Mouse (Mus musculus): Measurements from ENCODE around the gene Nrtn.

Nrtn gene

DNA sequence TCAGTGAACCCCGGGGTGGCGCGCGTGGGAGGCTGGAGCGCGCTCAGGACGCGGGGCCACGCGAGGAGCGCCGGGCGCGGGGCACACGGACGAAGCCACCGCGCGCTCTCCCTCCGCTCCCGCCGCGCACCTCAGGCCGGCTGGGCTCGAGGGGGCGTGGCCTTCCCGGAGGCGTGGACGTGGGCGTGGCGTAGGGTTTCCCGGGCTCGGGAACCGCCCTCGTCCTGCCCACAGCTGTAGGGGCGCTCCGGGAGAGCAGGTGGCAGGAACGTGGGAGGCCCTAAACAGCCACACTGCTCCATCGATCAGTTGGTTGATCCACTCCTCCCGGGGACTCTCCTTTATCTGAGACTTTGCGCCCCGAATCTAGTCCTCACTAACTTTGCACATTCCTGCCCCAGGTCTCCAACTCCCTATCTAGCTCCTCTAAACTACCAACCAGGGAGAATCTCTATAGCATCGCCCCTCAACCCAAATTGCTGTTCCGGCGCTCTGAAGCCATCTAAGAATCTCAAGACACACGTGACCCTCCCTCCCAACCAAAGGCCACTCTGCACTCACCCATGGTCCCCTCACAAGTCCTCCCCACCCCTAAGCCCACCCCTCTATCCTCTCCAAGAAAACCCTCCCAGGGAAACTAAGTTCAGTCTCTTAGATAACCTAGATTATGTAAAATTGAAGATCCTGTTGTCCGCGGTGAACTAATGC, at the start of gene Nrtn:
TSS of gene Nrtn (minus strand) at position 115 of the 708 bp plus-strand sequence.
- in situ Hi-C loops (cut with MboI) = no loop called here

DNA sequence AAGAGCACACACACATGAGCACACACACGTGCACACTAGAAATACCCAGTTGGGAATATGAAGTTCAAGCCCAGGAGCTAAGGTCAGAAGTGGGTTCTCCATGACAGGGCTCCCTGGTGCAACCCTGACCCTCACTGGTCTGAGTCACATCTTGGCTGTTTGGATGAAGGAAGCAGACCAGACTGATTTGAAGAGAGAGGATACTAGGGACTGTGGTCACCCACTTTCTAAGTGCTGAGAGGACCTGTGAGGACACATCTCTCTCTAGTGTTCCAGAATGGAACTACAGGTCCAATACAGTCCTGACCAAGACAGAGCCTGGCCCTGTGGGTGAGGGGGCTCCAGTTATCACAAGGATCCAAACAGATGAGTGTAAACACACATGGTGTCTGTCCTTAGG, 48.5 kb upstream of the Nrtn start:
- in situ Hi-C loops (cut with MboI) = no loop called here

DNA sequence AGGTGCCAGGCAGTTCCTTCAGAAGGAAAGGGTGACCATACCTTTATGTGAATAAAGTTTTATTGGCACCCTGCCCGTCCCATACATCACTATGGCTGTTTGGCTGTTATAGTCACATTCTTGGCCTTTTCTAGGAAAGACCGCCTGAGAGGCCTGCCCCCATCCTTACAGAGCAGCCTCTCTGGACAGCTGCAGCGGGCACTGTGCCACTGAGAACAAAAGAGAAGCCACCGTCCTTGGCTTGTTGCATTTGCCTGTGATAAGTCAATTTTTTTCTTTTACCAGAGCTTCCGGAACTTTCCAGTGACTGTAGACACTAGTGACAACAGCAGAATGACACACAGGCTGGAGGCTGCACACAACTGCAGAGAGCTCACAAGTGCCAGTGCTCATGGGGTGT, 47.6 kb upstream of the Nrtn start:
- in situ Hi-C loops (cut with MboI) = no loop called here

DNA sequence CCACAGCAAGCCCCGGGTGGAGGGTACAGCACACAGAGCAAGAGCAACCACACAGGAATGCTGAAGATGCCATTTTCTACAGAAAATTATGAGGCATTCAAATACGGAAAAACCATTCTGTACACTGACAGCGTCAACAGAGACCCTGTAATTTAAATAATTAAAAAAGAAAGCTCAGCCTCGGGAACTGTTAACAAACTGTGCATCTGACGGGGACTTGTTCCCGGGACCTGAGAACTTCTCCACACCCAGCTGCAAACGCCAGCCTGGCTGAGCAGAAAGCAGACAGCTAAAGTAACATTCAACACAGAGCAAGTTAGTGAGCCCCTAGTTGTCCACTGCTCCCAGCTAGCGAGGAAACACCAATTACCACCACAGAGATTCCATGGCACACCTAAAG, 44.7 kb upstream of the Nrtn start:
- in situ Hi-C loops (cut with MboI) = no loop called here

DNA sequence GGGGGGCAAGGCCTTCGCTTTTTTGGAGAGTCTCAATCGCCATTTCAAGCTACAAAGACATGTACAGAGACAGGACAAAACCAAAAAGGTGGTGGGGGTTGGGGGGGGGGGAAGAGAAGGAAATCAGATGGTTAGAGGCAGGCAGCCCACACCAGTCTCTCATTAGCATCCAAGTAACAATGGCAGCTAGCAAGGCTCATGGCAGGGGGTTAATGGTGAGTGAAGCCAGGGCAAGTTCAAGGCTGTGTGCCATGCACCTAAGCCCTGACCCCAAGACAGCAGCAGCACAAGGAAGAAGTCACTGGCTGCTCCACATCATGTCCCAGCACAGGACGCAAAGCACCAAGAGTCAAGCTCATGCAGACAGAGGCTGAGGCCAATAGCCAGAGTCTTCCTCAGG, 41.9 kb upstream of the Nrtn start:
- in situ Hi-C loops (cut with MboI) = no loop called here

DNA sequence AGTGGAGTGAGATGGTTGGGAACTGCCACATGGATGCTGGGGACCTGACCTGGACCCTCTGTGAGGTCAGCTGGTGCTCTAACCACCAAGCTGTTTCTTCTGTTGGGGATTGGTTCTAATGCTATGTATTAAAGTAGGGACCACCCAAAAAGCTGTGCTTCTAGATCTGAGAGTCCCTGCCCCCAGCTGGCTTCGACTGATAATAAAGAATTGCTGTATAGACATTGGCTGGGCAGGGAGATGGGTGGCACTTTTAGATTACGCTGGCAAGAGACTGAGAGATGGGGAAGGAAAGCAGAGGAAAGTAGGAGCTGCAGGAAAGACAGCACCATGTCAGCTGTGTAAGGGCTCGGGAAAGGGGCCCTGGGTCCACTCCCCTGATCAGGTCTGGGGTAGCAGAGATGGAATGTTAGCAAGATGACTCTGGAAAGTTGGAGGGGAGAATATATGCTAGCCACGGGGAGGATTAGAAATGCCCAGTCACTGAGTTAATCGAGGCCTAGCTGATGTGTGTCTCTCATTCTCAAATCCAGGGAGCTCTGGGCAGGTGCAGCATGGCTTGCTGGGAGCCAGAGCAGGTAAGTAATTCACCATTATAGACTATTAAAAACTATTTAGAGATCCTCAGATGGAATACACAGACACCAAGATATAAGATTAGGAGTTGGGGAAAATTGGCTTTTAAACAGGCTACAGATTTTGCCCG, 36.4 kb upstream of the Nrtn start:
- in situ Hi-C loops (cut with MboI) = no loop called here

DNA sequence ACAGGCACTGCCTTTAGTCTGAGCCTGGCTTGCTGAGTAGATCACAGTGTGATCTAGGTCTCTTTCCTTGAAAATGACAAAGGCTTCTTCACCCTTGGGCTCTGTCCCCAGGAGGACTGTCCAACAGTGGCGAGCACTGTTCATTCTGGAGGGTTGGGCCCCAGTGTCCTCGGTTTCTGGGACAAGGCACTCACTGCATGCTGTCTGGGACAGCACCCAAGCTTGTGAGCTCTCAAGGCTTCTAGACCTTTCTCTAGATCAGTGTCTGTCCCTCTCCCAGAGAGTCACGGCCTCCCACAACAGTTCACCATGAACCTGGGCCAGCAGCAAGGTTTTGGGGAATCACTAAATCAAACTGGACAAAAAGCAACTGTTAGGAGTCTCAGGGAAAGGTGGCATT, 35.3 kb upstream of the Nrtn start:
- in situ Hi-C loops (cut with MboI) = no loop called here

DNA sequence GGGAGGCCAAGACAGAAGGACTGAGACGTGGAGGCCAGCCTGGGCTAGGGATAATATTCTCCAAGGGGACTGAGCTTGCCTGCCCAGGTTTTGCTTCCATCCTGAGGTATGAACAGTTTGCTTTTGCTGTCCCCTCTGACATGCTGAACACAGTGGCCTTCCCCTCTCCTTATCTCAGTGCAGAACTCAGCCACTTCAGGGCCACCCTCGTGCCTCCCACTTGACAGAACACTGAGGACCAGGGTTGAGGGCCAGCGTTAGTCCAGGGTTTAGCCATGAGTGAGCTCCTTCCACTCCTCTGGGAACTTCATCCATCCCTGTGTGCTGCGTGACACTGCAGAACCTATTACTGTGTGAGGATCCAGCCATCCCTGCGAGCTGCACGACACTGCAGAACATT, 32.0 kb upstream of the Nrtn start:
- in situ Hi-C loops (cut with MboI) = no loop called here

DNA sequence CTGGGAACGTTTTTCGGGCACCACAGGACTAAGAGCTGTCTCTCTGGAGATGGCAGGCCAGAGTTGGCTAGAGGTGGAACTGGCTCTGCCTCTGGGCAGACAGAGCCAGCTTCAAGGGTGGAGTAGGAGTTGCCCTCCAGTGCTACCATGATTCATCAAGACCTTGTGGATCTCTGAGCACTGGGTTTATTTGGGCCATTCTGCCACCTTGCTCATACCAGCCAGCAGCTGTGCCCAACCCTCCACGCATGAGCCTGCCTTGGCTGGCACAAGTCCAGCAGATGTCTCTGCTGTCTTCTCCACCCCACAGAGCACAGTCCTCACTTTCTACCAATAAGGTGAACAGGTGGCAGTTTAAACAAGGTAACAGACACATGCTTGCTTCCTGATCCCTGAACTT, 31.6 kb upstream of the Nrtn start:
- in situ Hi-C loops (cut with MboI) = no loop called here

DNA sequence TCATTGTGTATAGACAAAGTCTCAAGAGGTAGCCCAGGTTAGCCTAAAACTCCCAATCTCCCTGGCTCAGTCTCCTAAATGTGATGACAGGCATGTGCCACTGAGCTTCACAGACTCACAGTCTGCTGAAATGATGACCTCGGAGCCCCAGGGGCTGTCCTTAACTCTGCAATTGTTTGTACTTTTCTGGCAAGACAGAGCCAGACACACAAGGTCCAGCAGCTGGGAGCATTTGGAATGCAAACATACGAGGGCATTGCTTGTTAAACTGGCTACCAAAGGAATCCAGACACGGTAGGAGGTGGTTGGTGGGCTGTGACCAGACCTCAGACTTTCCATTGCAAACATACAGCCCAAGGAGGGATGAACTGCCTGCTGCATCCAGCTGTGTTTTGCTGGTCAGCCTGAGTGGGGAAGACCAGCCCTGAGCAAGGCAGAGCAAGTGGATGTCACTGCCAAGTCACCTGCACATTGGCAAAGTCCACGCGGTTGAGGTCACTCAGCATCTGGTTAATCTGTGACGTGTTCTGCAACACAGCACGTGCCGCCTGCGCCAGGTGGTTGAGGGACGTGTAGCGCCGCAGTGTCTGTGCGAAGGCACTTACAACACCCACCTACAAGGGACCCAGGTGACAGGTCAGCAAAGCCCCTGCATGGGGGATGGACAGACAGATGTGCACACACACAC, 23.1 kb upstream of the Nrtn start:
- in situ Hi-C loops (cut with MboI) = no loop called here

DNA sequence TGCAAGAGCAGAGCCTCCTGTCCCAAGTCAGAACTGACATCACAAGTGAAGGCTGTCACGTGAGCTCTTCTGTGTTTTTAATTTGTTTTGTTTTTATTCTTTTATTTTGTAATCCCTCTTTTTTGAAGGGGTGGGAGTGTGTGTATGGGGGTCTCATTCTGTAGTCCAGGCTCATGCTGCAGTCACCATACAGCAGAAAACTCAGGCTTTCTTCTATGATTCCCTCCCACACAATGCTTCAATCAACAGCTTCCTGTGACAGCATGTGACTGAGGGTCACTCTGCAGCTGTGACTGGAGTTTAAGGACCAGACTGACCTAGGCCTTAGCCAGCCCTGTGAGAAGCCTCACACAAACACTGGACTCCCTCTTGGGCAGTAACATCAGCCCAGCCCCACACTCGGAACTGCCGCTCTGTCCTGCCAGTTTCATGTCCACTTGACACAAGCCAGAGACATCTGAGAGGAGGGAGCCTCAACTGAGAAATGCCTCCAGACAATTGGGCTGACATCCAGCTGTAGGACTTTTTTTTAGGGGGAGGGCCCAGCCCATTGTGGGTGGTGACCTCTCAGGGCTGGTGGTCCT, 21.5 kb upstream of the Nrtn start:
- in situ Hi-C loops (cut with MboI) = no loop called here

DNA sequence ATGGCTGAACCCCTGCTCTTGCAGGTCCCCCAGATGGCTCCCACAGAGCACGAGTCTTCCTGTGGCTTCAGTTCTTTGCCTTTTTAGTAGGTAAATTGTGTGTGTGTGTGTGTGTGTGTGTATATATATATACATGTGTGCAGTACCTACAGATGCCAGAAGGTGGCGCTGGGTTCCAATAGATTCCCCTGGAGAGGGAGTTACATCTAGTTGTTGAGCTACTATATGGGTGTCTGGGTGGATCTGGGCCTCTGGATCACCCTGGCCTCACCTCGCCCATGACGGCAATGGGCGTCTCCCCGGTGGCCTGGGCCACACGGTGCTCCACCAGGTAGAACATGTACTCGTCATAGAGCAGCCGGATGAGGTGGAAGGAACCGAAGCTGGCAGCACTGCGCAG, 20.2 kb upstream of the Nrtn start:
- in situ Hi-C loops (cut with MboI) = no loop called here

DNA sequence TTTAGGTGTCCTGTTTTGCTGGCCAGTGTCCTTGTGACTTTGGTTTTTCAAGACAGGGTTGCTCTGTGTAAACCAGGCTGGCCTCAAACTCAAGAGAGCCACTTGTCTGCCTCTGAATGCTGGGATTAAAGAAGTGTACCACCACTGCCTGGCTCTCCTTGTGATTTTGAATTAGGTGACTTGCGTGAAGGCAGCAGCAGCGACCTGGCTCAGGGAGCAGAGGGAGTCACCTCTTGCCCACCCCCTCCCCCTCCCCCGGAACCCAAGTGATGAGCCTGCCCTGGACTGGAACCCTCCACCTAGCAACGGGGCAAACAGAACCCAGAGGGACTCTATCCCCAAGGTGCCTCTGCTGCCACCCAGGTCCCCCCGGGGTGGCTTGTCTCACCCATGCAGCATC, 12.6 kb upstream of the Nrtn start, which contains the start of gene Prr22:
TSS of gene Prr22 (plus strand) at position 301 of the 400 bp plus-strand sequence.
- in situ Hi-C loops (cut with MboI) = no loop called here

DNA sequence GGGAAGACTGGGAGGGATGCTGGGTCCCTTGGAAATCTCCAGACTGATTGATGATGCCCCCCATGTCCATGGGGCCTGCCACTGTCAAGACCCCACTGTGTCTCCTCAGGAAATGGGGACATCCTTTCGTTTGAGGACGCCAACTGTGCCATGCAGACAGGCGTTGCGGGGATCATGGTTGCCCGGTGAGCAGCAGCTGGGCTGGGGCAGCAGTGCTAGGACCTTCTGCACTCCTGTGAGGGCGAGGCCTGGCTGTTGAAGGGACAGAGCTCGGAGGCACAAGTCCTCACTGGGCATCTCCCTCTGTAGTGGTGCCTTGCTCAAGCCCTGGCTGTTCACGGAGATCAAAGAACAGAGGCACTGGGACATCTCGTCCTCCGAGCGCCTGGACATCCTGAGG, 11.6 kb upstream of the Nrtn start:
- in situ Hi-C loops (cut with MboI) = no loop called here

DNA sequence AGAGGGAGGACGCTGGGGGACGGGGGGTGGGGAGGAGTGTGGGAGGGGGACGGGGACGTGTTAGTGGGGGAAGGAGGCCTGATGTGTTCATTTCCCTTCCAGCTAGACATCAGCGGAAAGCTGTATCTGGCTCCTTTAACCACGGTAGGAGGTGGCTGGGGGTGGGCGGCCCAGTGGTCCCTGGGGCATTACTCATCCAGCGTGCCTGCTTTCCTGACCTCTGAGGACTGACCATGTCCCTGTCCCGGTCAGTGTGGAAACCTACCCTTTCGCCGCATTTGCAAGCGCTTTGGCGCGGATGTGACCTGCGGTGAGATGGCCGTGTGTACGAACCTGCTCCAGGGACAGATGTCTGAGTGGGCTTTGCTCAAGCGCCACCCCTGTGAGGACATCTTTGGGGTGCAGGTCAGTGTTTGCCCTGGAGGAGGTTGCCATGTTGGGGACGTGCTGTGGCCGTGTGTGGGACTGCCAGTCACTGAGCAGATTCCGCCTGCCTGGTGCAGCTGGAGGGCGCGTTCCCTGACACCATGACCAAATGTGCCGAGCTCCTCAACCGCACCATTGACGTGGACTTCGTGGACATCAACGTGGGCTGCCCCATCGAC, 10.3 kb upstream of the Nrtn start:
- in situ Hi-C loops (cut with MboI) = no loop called here

DNA sequence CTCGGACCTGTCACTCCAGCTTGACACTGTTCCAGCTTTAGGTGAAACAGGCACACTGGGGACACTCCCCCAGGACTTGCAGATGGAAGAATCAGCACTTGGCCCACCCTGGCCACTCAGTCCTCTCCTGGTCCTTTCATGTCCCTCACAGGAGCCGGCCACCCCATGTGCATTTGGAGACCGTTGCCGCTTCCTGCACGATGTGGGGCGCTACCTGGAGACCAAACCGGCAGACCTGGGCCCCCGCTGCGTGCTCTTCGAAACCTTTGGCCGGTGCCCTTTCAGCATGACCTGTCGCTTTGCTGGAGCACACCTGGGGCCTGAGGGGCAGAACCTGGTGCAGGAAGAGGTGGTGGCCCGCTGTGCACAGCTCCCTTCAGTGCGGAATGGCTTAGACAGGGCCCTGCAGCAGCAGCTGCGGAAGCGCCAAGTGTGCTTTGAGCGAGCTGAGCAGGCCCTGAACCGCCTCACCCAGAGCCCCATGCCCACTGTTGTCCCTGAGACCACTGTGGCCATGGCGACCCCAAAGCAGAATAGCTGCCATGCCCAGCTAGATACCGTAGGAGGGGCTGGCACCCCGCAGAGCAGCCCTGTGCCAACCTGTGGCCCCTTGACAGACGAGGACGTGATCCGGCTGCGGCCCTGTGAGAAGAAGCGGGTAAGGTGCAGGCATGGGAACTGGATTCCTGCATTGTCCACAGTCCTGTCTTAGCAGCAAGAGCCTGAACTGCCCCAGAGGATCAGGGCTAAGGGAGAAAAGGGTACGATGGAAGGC, 9.5 kb upstream of the Nrtn start:
- in situ Hi-C loops (cut with MboI) = no loop called here

DNA sequence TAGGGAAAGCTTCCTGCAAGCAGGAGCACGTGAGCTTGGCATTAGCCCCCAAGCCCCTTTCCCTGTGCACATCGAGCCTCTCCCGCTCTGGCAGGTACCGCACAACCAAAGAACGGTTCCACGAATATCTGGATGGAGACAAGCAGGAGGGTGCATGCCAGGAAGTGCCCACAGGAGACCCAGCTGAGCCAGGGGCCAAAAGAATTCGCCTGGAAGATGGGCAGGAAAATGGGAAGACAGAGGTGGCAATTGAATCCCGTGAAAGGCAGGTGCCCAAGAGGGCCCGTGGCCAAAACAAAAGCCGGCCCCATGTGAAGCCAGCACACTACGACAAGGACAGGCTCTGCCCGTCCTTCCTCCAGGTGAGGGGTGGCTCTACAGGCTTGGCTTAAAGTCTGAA, 8.1 kb upstream of the Nrtn start:
- in situ Hi-C loops (cut with MboI) = no loop called here

DNA sequence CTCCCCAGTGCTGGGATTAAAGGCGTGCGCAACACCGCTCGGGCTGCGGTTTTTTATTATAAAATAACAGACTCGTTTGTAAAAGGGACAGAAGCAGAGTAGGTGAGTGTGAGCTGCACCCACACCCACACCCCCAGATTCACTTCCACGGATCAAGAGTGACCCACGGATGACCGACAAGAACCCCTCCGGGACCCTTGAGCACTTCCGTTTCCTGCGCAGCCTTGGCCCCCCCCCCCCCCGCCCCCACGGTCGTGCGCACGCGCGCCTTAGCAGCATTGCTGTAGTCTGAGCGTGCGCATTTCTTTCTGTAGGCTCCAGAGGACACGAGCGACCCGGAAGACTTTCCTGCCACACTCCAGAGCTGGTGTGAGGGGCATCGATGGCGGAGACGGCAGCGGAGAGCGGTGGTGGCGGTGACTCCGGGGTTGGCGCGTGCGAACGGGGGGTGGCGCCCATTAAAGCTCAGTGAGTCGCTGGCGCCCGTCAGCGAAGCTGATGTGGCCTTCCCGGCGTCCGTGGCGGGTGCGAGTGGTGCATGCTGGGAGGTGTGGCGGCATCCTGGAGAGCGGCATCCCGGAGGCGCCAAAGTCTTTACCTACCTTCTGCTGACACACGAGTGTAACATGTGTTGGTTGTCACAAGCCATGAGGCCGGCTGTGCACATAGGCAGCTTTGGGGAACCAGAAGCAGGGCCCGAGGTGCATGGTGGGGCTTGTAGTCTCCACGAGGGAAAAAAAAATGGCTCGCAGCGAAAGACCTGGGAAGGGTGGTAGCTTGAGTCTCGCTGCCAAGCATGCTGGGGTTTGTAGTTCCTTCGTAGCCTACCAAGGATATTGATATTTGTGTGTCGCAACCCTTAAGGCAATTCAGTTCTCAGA, 7.4 kb upstream of the Nrtn start, which contains the start of gene Dus3l:
TSS of gene Dus3l (plus strand) at position 284 of the 881 bp plus-strand sequence.
- in situ Hi-C loops (cut with MboI) = no loop called here

DNA sequence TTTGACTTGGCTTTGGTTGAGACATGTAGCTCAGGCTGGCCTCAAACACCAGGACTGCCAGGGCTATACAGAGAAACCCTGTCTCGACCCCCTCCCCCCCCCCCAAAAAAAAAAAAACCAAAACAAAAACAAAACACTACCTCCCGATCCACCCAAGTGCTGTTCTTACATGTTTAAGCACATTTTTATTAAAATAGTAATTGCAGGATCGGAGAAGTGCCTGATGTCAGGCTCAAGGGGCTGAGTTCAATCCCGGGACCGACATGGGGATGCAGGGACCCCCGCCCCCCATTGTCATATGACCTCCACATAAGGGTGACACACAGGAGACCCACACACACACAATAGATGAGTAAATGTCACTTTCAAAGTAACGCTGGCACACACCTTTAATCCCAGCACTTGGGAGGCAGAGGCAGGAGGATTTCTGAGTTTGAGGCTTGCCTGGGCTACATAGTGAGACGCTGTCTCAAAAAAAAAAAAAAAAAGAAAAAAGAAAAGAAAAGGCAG, 6.5 kb upstream of the Nrtn start:
- in situ Hi-C loops (cut with MboI) = no loop called here

Measured in mature B cell (primary cell).